Mouse (Mus musculus) liver, adult (tissue): ENCODE data around the gene Olfr288.

ENCODE experiments used
- GATA4 ChIP-seq: IDR thresholded peaks from 2 replicates; pipeline ENCODE4 v1.6.1; 2014; ENCODE audit warnings: mild to moderate bottlenecking, low read length; ENCODE audit not compliant: insufficient replicate concordance

Gene Olfr288

DNA sequence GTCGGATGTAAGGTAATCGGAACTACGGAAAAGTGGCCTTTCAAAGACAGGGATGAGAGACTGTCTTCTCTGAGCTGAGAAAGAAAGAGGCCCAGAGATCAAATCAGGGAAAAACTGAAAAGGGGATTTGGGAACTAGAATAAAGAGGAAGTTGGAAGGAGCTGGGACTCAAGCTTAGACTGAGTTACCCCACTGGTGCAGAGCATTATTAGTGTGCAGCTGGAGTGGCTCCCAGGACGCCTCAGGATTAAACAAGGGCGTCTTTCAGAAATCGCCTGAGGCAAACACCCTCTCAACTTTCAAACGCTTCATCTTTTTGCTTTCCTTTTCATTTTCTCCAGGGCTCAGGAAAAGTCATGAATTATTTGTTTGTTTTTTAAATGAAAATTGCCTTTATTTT lies 42.4 kb downstream of the Olfr288 start:
- TF ChIP-seq GATA4, result no peak

DNA sequence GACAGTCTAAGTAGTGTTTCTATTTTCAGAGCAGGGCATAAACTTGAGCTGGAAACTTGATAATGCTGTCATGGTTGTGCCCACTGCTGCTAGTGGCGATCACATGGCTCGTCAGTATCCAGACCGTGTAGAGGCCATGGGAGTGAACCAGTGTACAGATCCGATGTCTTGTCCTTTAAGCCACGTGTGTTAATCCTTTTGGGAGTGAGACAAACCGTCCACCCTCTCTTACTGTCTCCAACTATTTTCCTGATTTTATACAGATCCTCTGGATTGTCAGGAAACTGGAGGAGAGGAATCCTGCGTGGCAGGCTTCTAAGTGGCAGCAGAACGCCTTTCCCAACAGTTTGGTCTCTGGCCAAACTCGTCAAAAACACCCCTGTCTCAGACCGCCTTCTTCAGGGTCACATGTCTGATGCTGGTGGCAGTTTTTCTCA lies 46.2 kb downstream of the Olfr288 start:
- TF ChIP-seq GATA4, result no peak

DNA sequence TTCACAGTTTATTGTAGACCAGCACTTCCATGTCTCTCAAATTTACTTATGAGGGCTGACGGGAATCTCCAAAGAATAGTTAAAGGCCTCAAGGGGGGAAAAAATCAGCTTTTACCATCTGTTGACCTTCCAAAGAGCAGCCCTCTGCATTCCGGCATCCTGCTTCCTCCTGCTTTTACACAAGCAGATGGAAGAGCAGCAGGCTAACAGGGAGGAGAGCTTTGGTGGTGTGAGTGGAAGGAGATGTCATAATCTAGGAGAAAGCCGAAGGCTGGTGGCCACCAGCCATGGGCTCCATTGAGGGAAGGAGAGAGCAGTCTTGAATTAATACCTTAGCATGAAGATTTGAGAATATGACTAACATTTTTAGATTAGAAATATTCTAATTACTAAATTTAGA lies 47.0 kb downstream of the Olfr288 start:
- no peak for TF ChIP-seq GATA4

DNA sequence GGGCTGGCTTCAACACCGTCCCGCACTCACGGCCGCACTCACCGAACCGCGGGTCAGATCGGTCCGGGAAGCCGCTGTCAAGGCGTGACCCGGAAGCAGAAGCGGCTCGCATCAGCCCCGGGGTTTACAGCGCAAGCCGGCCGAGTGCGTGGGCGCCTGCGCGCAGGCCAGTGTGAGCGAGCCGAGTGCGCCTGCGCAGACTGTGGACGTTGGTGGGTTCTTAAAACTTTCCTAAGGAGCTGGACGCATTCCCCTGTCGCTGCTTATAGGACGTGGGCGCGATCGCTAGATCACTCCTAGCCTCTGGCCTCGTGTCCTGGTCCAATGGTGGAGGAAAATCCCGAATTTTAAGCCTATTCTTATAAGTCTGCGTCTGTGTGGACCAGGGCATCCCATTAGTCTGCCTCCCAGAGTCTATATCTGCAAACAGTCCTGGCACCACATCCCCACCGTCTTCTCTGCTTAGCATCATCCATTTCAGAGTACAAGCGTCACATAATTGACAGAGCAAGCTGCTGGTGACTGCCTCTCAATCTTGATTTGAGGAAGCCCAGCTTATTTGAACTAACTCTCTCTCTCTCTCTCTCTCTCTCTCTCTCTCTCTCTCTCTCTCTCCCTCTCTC lies 49.7 kb downstream of the Olfr288 start:
- TF ChIP-seq GATA4, result peak; percentile 34; the same call in 1 of the 2 replicates

DNA sequence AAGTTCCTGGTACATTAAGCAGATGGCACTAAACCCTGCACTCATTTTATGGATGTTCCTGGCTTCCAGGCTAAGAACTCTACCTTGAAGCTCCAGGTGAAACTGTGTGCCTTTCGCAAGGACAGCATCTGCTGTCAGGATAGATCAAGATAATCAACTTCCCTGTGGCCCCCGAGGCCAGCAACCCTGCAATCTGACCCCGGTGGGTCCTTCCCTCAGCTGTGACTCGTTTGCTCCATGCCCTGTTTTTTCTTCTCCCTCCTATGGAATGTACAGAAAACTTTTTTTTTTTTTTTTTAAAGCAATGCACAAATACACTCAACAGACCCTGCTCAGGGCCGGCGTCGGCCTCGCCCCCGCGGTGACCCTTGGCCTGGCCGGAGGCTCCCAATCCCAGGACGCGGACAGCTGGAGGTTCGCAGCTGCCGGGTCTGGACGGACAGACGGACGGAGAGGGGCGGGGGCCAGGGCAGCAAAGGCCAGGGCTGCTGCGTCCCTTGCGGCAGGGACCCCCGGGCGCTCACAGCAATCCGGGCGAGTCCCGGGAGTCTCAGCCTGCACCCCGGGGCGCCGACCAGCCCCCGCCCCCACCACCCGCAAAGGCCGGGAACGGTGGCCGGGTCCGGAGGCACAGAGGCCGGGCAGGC lies 50.4 kb downstream of the Olfr288 start:
- TF ChIP-seq GATA4, result no peak

DNA sequence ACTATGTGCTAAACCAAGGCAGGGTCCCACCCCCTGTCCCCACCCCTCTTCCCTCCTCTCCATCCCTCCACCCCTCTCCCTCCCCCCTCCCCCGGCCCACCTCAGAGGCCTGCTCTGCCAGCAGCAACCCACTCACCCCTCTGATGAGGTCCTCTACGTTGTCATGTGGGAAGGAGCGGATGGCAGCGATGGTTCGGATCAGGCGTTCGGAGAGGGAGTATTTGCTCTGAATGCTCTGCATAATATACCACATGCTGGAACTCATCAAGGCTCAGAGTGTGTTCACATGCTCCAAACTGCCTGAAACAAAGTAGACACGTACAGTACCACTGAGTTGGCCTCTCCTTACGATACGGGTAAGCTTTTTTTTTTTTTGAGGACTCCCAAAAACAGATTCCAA lies 52.8 kb downstream of the Olfr288 start:
- TF ChIP-seq GATA4, result no peak

DNA sequence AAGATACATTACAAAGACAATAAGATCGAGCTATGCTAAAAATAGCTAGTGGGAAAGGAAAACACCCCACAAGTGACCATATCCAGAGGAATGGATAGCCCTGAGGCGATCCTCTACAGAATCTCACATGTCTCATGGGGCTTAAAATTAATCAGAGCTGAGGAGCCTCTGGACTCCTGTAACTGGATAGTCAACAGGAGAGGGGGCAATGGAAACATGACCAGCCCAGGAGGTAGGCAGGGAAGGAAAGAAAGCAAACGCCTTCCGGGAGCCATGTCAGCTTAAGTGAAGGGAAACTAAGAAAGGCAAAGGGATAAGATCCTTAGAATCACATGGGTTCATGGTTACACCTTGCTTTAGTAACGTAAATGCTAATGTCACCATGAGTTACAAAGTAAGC lies 54.5 kb downstream of the Olfr288 start:
- TF ChIP-seq GATA4, result no peak

DNA sequence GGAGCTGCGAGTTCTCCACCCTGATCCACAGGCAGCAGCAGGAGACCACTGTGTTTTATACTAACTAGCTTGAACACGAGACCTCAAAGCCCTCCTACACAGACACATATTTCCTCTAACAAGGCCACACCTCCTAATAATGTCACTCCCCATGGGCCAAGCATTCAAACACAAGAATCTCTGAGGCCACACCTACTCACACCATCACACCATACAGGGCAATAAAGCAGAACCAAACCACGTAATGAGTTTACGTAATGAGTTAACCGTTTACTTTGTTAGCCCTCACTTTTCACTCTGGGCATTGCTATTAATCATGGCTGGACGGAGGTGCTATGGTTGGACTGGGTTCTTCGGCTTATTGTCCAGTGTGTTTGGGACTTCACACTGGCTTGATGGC lies 55.6 kb downstream of the Olfr288 start:
- no peak for TF ChIP-seq GATA4

DNA sequence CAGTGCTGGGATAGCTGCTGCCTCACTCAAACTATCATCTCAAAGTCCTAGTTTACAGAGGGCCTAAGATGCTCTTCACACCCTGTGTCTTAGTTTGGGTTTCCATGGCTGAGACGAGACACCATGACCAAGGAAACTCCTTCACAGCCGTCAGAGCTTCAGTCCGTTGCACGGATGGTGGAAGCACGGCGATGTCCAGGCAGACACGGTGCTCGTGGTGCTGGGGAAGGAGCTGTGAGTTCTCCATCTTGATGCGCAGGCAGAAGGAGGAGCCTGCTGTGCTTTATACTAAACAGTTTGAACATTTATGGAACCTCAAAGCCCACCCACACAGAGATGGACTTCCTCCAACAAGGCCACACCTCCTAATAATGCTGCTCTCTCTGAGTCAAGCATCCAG lies 58.5 kb downstream of the Olfr288 start:
- TF ChIP-seq GATA4, result no peak
